Mouse (Mus musculus) layer of hippocampus, adult 9-10 months (tissue): Measurements from ENCODE around the gene Mttp.

Experiments
- DNase-seq: peaks from one replicate; pipeline ENCODE4 v3.0.0; 2022; ENCODE audit warnings: low spot score

Gene Mttp

DNA sequence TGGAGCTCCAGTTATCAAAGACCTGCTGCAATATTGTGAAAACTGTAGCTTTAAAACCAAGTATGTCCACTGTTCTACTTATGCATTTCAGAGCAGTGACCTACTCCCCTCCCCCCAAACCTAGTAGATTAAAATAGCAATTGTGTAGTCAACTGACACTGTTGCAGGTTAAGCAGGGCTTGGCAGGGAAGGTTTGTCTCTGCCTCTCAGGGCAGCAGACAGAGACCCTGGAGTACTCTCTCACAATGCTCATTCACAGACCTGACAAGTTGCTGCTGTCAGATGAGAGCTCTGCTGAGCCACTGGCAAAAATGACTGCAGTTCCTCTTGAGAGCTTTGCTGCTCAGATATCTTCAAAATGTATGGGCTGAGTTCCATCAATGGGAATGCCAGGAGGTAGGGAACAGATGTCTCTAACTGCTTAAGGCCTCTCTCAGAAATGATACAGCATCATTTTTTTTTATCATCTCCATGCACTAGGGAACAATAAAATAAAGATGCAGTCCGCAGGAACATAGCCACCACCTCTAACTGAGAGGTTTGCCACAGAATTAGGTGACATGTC is 61.6 kb downstream of the Mttp start:
- no peak for DNase-seq

DNA sequence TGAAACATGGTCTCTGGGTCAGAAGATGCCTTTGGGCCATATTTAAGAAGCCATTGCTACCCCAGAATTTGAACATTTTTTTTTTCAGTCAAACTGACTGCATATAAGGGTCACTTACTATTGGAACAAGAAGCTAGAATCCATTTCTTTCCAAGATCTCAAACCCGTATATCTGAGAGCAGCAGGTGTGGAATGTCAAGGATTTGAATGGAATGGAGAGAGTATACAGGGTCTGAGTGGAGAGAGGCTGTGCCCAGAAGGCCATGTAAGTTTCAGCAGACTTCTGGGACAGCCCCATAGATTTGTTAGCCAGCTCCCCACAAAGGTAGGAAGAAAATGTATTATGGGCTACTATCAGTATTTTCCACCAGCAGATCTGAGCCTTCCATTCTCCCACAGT is 66.1 kb downstream of the Mttp start:
- no peak for DNase-seq

DNA sequence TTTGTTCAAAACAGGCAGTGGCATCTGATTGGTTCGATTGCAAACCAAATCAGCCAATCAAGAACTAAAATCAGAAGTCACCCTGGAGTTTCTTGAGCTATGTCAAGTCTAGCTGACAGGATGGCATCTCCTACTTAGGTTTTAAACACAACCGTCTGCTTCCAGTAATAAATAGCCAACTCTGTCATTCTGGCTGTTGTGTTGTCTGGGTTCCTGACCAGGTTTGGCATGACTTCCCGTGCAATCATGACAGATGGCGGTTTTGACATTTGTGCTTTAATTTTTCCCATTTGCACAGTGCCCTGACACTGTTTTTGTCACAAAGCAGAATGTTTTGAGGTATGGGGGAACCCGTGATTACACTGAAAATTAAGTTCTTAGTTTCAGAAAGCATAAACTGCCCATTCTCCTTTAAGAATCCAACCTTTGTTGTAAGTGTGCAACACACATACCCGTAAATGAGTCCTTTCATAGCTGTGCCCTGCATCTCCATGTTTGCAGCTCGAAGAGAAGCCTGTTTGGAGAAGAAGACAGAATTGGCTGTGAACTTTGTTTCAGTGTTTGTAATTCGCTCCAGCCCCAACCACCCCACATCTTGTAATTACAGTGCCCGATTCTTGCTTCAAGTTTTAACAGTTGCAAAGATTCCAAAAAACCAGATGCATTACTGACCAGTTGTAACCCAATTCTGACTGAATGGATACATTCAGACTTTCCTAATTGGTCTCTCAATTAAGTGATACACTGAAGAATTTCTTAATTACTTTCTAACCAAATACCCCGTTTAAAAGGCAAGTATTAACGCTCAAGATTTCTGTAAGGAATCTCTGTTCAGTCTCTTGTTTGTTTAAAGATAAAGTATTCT is 67.1 kb downstream of the Mttp start:
- DNase-seq, result no peak

DNA sequence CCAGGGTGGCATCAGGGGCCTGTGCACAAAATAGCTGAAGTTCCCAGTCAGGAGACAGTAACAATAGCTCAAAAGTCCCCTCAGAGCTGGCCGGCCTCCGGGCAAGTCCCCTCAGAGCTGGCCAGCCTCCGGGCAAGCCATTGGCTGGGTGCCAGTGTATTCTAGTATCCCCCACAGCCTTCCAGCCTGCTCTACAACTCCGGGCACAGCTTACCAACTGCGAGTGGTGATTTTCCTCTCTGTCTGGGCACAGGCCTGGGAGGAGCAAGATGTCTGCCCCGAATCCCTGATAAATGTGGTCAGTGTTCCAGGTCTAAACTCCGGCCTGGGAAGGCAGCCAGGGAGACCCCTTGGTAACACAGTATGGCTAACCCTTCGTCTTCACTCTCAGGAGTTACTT is 69.6 kb downstream of the Mttp start:
- DNase-seq, result no peak

DNA sequence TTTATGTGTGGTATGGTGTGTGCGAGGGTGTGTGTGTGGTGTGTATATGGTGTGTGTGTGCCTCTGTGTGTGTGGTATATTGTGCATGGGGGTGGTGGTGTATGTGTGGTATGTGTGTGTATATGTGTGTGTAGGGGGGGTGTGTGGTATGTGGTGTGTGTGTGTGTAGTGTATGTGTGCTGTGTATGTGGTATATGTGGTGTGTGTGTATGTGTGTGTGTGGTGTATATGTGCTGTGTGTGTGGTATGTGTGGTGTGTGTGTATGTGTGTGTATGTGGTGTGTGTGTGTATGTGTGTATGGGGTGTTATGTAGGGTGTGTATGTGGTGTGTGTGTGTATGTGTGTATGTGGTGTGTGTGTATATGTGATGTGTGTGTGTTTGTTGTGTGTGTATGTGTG is 70.6 kb downstream of the Mttp start:
- DNase-seq, result no peak

DNA sequence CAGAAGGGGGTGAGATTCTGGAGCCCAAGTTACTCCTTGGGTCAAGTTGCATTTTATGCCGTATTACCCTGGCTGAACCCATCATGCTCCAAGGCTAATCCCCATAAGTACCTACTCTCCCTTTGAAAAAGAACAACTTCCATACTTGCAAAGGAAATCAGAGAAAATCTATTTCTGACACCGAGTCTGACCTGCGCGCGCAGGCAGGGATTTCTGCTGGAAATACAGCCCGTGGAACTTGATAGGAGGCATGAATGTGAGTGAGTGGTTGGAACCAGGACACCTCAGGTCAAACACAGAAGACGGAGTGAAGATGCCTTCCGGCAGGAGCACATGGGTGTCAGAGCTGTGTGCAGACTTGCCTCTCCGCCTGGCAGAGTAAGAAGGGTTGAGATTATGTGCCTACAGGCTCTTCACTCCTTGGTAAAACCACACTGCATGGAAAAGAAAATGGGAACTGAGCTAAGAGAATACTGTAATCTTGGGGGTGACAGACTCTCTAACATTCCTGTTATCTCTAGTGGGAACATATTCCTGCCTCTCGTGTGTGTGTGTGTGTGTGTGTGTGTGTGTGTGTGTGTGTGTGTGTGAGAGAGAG is 73.2 kb downstream of the Mttp start:
- no peak for DNase-seq

DNA sequence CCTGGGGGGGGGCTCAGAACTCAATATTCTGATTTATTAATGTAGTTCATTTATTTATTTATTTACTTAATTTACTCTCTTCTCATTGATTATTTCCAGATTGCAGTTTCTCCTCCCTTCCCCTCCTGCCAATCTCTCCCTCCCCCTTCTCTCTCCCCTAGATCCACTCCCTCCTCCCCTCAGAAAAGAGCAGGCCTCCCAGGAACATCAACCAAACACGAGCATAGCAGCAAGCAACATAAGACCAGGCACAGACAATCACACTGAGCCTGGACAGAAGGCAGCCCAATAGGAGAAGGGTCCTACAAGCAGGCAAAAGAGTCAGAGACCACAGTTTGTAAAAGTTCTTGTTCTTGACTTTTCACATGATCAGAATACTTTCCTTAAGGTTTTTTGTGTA is 73.8 kb downstream of the Mttp start:
- no peak for DNase-seq

DNA sequence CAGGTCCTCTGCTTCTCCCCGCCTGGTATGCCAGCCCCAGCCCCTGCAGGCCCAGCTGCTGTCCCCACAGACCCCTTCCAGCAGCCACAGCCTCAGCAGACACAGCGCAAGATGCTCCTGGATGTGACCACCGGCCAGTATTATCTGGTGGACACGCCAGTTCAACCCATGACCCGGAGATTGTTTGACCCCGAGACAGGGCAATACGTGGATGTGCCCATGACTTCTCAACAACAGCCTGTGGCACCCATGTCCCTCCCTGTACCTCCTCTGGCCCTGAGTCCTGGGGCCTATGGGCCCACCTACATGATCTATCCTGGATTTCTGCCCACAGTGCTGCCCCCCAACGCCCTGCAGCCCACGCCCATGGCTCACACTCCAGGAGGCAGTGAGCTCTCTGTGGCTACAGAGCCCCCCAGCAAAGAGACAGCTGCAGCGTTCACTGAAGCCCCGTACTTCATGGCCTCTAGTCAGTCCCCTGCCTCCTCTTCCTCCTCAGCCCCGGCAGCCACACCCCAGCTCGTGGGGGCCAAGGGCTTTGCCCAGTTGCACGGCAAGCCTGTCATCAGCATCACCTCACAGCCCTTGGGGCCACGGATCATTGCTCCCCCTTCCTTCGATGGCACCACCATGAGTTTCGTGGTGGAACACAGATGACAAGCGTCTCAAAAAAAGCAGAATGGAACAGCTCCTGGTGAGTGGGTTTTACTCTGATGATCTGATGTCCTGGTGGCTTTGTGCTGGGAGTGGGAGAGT is 74.8 kb downstream of the Mttp start:
- no peak for DNase-seq

DNA sequence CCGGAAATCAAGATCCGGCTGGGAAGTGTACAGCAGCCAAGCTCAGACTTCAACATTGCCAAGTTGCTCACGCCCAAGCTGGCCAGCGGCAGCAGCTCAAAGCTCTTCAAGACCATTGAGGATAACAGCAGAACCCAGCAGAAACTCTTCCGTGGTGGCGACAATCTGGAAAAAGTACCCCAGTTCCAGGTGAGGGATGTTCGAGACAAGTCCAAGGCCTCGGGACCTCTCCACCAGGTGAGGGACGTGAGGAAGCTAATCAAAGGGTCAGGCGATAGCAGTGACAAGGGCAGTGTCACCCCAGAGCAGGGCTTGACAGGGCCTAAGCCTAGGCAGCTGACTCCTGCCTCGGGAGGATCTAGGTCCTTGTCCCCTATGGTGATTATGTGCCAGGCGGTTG is 76.7 kb downstream of the Mttp start:
- DNase-seq, result no peak

DNA sequence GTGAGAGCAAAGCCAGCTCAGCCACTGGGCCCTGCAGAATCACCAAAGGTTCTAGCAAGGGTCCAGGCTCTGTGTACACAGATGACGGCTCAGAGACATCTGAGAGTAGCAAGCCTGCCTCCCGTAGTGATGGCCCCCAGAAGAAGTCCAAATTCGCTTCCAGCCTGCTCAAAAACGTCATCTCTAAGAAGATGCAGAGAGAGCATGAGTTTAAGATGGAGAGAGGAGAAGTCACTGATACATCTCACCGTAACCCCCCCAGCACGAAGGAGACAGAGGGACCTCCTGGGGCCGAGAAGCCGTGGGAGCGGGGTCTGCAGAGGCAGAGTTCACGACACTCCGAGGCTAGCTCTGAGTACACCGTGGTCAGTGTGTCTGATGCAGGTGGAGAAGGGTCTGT is 77.5 kb downstream of the Mttp start, which contains the start of gene Gm5105:
Gm5105 (minus strand) TSS at position 101 of the 400 bp plus-strand sequence.
- DNase-seq, result no peak

DNA sequence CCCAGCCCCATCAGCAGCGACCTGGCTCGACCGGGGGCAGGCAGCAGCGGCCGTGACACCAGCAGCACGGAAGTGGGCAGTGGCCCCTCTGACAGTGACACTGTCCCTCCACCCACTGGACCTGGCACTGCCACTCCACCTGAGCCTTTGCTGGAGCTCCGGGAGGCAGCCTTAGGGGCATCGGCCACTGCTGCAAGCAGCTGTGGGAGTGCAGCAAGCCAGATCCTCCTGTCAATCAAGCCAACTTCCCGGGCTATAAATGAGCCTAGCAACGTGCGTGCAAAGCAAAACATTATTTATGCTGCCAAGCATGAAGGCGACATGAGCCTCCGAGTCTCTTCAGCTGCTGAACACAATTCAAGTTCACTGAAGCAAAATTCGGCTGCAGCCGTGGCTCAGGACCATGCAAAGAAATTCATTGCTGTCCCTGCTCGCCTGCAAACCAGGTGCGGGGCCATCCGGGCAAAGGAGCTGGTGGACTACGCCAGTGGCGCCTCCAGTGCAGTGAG is 78.4 kb downstream of the Mttp start:
- no peak for DNase-seq

DNA sequence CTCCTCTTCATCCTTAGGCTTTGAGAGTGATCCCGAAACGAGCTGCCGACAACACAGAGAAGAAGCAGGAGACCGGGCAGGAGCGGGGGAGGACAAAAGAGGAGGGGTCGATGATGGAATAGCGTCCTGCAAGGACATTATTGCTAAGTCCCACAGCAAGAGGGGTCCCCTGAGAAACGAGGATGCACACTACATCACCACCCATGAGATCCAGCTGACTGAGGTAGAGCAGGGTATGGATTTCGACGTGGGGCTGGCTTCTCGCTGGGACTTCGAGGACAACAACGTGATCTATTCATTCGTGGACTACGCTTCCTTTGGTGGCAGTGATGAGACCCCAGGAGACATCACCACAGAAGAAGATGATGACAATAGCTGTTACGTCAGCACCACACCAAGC is 78.8 kb downstream of the Mttp start:
- no peak for DNase-seq

DNA sequence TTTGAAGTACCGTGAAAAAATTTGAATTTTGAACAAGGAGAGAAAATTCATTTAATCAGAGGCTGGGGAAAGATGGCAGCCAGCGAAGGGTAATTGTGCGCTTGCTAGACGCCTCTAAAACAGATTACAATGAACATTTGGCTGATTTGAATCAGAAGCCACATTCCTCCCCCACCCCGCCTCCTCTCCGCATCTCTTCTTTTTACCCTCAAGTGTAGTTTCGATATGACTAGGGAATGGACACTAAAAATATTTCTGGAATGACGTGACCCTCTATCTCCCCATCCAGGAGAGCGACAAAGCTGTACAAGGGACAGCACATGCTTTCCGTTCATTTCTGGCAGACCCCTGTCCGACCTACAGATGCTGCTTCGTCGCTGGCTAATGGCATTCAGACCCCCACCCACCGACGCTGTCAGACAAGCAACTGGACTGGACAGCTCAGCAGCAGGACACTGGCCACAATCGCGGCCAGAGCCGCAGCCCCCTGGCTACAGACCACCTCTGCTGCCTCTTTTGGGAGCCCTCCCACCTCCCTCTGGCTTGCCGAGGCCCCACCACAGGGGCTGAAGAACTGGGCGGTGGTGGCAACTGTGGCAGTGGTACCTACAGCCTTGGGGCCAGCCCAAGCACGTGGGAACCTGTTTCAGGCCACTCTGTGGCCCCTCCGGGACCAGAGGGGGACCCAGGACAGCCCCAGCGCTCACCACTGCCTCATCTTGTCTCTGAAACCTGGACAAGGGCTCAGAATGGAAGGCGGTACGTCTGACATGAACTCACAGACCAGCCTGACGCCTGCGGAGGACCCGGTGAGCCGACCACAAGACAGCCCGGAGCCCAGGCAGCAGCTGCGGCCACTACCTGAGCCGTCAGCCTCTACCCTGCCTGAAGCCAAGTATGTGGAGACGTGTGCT is 79.8 kb downstream of the Mttp start, which contains the start of gene 1110002E22Rik:
1110002E22Rik (plus strand) TSS at position 321 of the 914 bp plus-strand sequence.
- no peak for DNase-seq

DNA sequence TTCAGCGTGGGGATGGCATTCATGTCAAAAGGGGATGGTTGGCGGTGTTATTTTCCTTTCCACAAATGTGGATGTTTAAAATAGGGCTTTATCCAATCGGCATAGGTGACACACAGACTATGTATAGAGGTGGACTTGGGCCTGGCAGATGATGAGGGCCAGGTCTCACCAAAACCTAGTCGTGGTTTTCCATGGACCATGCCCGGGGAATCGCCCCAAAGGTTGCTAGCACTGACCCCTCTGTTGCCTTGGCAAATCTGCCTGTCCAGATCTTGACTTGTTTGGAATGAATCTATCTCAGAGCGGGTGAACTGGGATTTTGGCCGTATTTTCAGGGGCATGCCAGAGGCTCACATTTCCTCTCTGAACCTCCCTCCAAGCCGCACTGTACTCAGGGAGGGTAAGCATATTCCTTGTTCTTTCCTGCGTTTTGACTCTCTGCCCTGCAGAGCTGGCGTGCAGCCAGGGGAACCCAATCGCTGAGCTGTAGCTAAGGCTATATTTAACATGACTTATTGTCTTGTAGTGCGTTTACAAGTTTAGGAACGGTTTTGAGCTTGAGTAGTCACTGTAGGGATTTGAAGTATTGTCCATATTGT is 80.9 kb downstream of the Mttp start:
- DNase-seq, result no peak

DNA sequence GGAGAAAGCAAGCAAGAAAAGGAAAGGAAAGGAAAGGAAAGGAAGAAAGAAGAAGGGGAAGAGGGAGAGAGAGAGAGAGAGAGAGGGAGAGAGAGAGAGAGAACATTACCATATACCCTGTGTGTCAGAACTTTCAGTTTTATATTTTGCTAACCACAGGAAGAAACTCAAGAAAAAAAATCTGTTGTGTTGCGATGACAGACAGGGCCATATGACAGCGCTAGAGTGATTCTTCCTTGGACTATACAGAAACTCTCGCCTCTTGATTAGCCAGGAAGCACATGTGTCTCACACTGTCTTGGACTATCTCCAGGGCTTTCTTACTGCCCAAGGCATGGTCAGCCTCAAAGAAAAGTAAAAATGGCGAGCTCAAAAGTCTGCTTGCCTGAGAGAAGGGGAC is 82.1 kb downstream of the Mttp start:
- DNase-seq, result no peak

DNA sequence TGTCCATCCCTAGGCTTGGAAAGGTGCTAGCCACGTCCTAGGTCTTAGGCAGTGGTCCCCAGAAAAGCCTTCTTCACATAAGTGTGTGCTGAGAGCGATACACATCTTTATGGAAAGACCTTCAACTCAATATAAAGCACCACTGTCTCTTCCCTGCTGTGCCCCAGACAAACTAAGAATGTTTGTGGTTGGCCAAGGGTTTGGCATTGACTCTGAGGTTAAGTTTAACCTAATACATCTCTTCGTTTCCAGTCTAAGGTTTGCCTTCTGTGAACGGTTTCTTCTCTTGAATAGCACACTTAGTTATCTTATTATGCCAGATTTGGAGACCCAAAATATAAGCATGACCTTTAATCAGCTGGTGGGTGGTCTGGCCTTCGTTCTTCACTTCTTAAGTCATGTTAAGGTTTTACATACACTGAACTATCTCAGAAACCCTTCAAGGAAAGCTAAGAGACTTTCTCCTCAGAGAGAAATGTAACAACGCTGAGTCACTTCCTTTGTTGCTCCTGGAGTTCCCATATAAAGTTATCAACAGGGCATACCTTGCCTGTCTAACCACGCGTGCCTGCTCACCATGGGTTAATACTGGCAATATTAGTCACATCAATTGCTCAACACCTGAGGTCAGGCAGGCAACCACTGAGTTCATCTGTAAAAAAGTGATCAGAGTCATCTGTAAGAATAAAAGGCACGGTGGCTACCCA is 83.4 kb downstream of the Mttp start:
- DNase-seq, result no peak

DNA sequence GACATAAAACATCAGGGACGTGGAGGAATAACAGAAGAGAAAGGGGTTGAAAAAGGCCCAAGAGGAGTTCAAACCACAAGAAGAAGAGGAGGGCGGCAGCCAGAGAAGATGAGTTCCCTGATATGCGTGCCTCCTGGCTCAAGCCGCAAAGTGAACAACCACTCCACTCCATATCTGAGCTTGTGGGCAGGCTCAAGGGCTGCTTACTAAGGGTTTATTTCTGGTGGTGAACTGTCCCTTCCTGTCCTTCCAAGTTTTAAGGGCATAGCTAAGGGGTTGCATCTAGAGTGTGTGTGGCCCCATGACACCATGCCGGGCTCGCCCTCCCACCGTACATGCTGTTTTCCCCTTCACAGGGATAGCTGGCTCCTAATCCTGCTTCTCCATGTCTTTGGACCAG is 84.3 kb downstream of the Mttp start:
- no peak for DNase-seq

DNA sequence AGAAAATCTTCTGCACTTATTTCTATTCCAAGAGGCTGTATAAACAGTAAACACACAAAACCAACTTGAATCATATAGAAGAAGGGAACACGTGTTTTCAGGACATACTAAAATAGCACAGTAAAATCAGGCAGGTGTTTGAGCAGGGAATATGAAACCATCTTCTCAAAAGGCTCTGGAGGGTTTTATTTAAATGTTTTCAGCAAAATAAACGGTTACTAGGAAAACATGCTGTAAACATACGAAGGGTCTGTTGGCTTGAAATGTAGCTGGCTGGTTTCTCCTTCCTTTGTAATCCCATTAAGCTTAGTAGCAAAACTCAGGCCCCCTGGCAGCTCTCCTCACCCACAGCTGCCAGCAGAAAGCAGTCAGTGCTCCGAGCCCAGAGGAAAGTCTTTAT is 86.5 kb downstream of the Mttp start:
- DNase-seq, result no peak

DNA sequence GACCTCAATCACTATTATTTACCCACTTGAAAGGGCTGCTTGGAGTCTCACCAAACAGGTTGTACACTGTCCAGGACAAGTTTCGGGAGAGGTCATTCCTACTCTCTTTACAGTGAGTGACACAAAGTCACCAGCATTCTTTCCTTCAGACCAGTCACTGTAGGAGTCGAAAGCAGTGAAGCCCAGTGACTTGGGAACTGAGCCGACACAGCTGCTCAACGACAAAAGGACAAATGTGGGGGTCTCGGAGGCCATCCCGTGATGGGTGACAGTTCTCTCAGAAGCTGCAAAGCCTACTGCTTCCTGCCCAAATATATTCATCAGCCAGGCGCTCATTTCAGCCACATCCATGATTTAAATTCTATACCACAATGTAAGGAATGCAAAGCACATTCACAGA is 87.8 kb downstream of the Mttp start:
- no peak for DNase-seq

DNA sequence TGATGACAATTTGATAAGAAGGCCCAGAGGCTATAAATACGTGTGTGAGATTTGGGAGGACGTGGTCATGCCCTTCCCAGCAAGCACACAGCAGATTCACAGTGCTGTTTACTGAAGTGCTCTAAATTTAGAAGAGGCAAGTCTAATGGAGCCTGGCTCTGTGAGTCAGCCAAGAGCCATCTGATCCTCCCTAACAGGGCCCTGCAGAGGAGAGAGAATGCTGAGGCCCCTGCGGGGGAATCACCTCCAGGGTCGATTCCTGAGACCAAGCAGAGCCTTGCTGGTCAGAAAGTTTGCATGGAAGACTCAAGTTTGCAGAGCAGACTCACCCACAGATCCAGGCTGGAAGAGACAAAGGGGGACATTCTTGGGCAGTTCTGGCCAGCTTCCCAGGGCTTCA is 90.8 kb downstream of the Mttp start:
- no peak for DNase-seq
